Mouse (Mus musculus) bone marrow macrophage, adult 2 months (primary cell): Measurements from ENCODE around the gene Akap9.

ENCODE experiments used
- CTCF ChIP-seq: IDR thresholded peaks from 2 replicates; pipeline ENCODE4 v1.5.1; 2012; ENCODE audit warnings: low read depth, mild to moderate bottlenecking, low read length, moderate library complexity
- POLR2A ChIP-seq: IDR thresholded peaks from 2 replicates; pipeline ENCODE4 v1.6.1; 2012; ENCODE audit warnings: mild to moderate bottlenecking, low read depth, low read length, borderline replicate concordance

DNA sequence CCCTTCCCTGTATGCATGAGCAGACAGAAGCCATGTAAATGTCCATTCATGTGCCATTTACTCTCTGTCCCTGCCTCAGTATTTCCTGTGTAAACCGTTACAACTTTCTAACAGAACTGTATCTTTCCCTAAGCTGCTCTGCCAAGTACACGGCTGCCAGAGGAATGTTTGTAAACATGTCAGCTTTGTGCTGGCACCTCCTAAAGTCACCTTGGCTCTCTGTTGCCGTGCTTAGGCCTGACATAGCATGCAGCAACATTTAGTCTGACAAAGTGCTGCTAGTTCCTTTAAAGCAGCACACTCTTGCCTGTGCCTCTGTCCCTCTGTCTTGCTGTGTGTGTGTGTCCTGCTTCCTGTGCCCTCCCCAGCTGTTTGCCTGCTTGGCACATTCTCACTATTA lies 139.3 kb downstream of the Akap9 start:
- no peak for TF ChIP-seq POLR2A
- TF ChIP-seq CTCF = no peak
